Mouse (Mus musculus) splenic B cell, adult 2 months (primary cell): Measurements from ENCODE around the gene Sh3bp2.

Source experiments
- DNase-seq: peaks from one replicate; pipeline ENCODE4 v3.0.0-alpha.2; 2011; ENCODE audit warnings: low read depth, low spot score
- H3K27me3 ChIP-seq: 2 replicates; pipeline ENCODE4 v1.6.1; 2012; ENCODE audit warnings: mild to moderate bottlenecking, low read length, moderate library complexity, mixed read lengths; ENCODE audit not compliant: control insufficient read depth, poor library complexity, insufficient read depth, severe bottlenecking
- H3K36me3 ChIP-seq: 2 replicates; pipeline ENCODE4 v1.6.1; 2012; ENCODE audit warnings: mild to moderate bottlenecking, low read length, moderate library complexity, mixed read lengths; ENCODE audit not compliant: control insufficient read depth, poor library complexity, insufficient read depth, severe bottlenecking

Gene Sh3bp2

GRCm38 (mm10) chr5:34525663-34526476 is at the start of gene Sh3bp2:
TSS of gene Sh3bp2 (plus strand) at chr5:34525838.
- Histone ChIP-seq H3K36me3 (no peaks in the 10 kb centered on the region), H3K27me3 (no peaks in the 10 kb centered on the region)
- DNase-seq = peak; percentile 94

GRCm38 (mm10) chr5:34480926-34481325 is 44.7 kb upstream of the Sh3bp2 start:
- DNase-seq = peak; percentile 32
- Histone ChIP-seq H3K27me3 (no peaks in the 10 kb centered on the region), H3K36me3 (peaks cover 4% of the 10 kb centered on the region)

- Histone ChIP-seq H3K36me3 (peaks cover 3% of the 10 kb centered on the region; the same call in 1 of the 2 replicates), H3K27me3 (no peaks in the 10 kb centered on the region)
- no peak for DNase-seq
Measured at GRCm38 (mm10) chr5:34485731-34486130, 39.9 kb upstream of the Sh3bp2 start.

GRCm38 (mm10) chr5:34487320-34488090 is 38.1 kb upstream of the Sh3bp2 start:
- no peak for DNase-seq
- Histone ChIP-seq H3K36me3 (peaks cover 3% of the 10 kb centered on the region; the same call in 1 of the 2 replicates), H3K27me3 (no peaks in the 10 kb centered on the region)

- Histone ChIP-seq H3K27me3 (no peaks in the 10 kb centered on the region), H3K36me3 (peaks cover under 1% of the 10 kb centered on the region; the same call in 1 of the 2 replicates)
- DNase-seq = no peak
Measured at GRCm38 (mm10) chr5:34488741-34489417, 36.8 kb upstream of the Sh3bp2 start.

GRCm38 (mm10) chr5:34489418-34489787 is 36.2 kb upstream of the Sh3bp2 start:
- Histone ChIP-seq H3K36me3 (no peaks in the 10 kb centered on the region; the same call in 1 of the 2 replicates), H3K27me3 (no peaks in the 10 kb centered on the region)
- DNase-seq = no peak

GRCm38 (mm10) chr5:34496745-34497144 is 28.9 kb upstream of the Sh3bp2 start:
- no peaks in the 10 kb centered on the region for H3K27me3 ChIP-seq
- peaks cover 3% of the 10 kb centered on the region; the same call in 1 of the 2 replicates for H3K36me3 ChIP-seq
- DNase-seq = no peak

- Histone ChIP-seq H3K36me3 (peaks cover 3% of the 10 kb centered on the region), H3K27me3 (no peaks in the 10 kb centered on the region)
- no peak for DNase-seq
Measured at GRCm38 (mm10) chr5:34500886-34501285, 24.8 kb upstream of the Sh3bp2 start.

- DNase-seq = no peak
- H3K27me3 ChIP-seq = no peaks in the 10 kb centered on the region
- H3K36me3 ChIP-seq = peaks cover 3% of the 10 kb centered on the region
Measured at GRCm38 (mm10) chr5:34501588-34501987, 24.1 kb upstream of the Sh3bp2 start.

GRCm38 (mm10) chr5:34502411-34502810 is 23.2 kb upstream of the Sh3bp2 start:
- Histone ChIP-seq H3K27me3 (no peaks in the 10 kb centered on the region), H3K36me3 (peaks cover 3% of the 10 kb centered on the region)
- no peak for DNase-seq

- H3K36me3 ChIP-seq = peaks cover 2% of the 10 kb centered on the region
- no peak for DNase-seq
- no peaks in the 10 kb centered on the region for H3K27me3 ChIP-seq
Measured at GRCm38 (mm10) chr5:34502821-34503220, 22.8 kb upstream of the Sh3bp2 start.

- no peaks in the 10 kb centered on the region for H3K27me3 ChIP-seq
- H3K36me3 ChIP-seq = no peaks in the 10 kb centered on the region
- DNase-seq = no peak
Measured at GRCm38 (mm10) chr5:34512486-34512885, 13.2 kb upstream of the Sh3bp2 start.

GRCm38 (mm10) chr5:34513466-34514217 is 12.0 kb upstream of the Sh3bp2 start, which contains the start of gene Tnip2:
TSS of gene Tnip2 (minus strand) at chr5:34513991.
- peak; percentile 95 for DNase-seq
- no peaks in the 10 kb centered on the region for H3K36me3 ChIP-seq

GRCm38 (mm10) chr5:34514218-34514566 is 11.4 kb upstream of the Sh3bp2 start:
- Histone ChIP-seq H3K36me3 (no peaks in the 10 kb centered on the region), H3K27me3 (no peaks in the 10 kb centered on the region)
- DNase-seq = no peak

More at GRCm38 (mm10) chr5:34513466-34514217, 12.0 kb upstream of the Sh3bp2 start, which contains the start of gene Tnip2:
- no peaks in the 10 kb centered on the region for H3K27me3 ChIP-seq
